ENCODE assay signal across 8 mouse cellular contexts in genomic region chr8:71395629-71396028, GRCm38 (mm10). TPM values are rescaled to one million over a fixed set of nuclear protein-coding genes. Genes with fewer than 3 reads are reported as not detected.
A peak's percentile ranks its signal among the peaks of the same experiment; 100 is the strongest.
DNase-seq lines count a peak whose midpoint lies in the region; ATAC-seq and TF ChIP-seq lines count a peak whose summit lies in the region.

TSS of gene Ushbp1 (minus strand) at chr8:71395802.

- WGBS in intestine, embryonic 14.5 days, result 84% methylated on average over 9 of the region's 9 CpGs
- WGBS in liver, embryonic 16.5 days (ENCODE audit: insufficient replicate concordance), result 61% methylated on average over 9 of the region's 9 CpGs
- 71% methylated on average over 9 of the region's 9 CpGs for WGBS in small intestine, adult 2 months

- H3K27ac ChIP-seq in CH12.LX (ENCODE audit: insufficient read depth, low read depth), result peak within 1 kb of the TSS; percentile 21
- H3K27ac ChIP-seq in intestine, embryonic 14.5 days (ENCODE audit: low read depth), result peak within 1 kb of the TSS; percentile 59
- peak within 1 kb of the TSS; percentile 42 for H3K27ac ChIP-seq in liver, embryonic 16.5 days (ENCODE audit: low read length)
- H3K27ac ChIP-seq in small intestine, adult 2 months (ENCODE audit: insufficient read depth, low read depth, low read length), result peak within 1 kb of the TSS; percentile 31

- no peak for TF ChIP-seq POLR2A in CH12.LX (IDR thresholded peaks at IDR 0.05; ENCODE audit: low read depth, low read length)
- no peak for TF ChIP-seq POLR2A in small intestine, adult 2 months (IDR thresholded peaks at IDR 0.05; ENCODE audit: low read depth, low read length)

- no peak for ATAC-seq in intestine, embryonic 14.5 days (replicated peaks; ENCODE audit: low FRiP score, low TSS enrichment, low read depth)
- ATAC-seq in liver, embryonic 16.5 days (ENCODE audit: low read depth), result no peak

- no peak for TF ChIP-seq CTCF in CH12.LX (conservative IDR thresholded peaks at IDR 0.05 in 1 of 2, IDR thresholded peaks at IDR 0.05 in 1 of 2; ENCODE audit: low read depth in 2 of 2, low read length in 2 of 2)
- no peak for TF ChIP-seq CTCF in small intestine, adult 2 months (IDR thresholded peaks at IDR 0.05; ENCODE audit: extremely low read depth, insufficient read length, insufficient replicate concordance, low read depth, low read length)

- H3K79me2 ChIP-seq in CH12.LX (replicated peaks; ENCODE audit: control insufficient read depth, extremely low read depth, insufficient read depth, poor library complexity, severe bottlenecking), result peaks cover 6% of the 10 kb centered on the region; the same call in 1 of the 2 replicates

- peaks cover 15 to 23% of the 10 kb centered on the region in 2 experiments for H3K36me3 ChIP-seq in CH12.LX (replicated peaks in 1 of 2; ENCODE audit: control insufficient read depth in 1 of 2, insufficient read depth in 1 of 2, low read length in 1 of 2)
- peaks cover 19% of the 10 kb centered on the region for H3K36me3 ChIP-seq in intestine, embryonic 14.5 days (ENCODE audit: control insufficient read depth, insufficient read depth, low read length)
- peaks cover 8% of the 10 kb centered on the region; the same call in 1 of the 2 replicates for H3K36me3 ChIP-seq in liver, embryonic 16.5 days (ENCODE audit: control insufficient read depth, insufficient read depth)
- H3K36me3 ChIP-seq in small intestine, adult 2 months (ENCODE audit: control insufficient read depth, insufficient read depth, low read length), result peaks cover 12% of the 10 kb centered on the region

- H3K9me3 ChIP-seq in CH12.LX (replicated peaks; ENCODE audit: low read length), result no peaks in the 10 kb centered on the region
- H3K9me3 ChIP-seq in intestine, embryonic 14.5 days (ENCODE audit: control insufficient read depth, low read length), result no peaks in the 10 kb centered on the region
- H3K9me3 ChIP-seq in liver, embryonic 16.5 days (replicated peaks; ENCODE audit: control insufficient read depth, low read length), result no peaks in the 10 kb centered on the region

- H3K4me1 ChIP-seq in CH12.LX (ENCODE audit: control insufficient read depth in 1 of 2, insufficient read depth in 2 of 2), result peaks cover 13 to 49% of the 10 kb centered on the region in 2 experiments
- peaks cover 11% of the 10 kb centered on the region for H3K4me1 ChIP-seq in intestine, embryonic 14.5 days (replicated peaks; ENCODE audit: control insufficient read depth, insufficient read depth, low read length)
- H3K4me1 ChIP-seq in liver, embryonic 16.5 days (ENCODE audit: control insufficient read depth, low read depth, low read length), result peaks cover 14% of the 10 kb centered on the region
- H3K4me1 ChIP-seq in small intestine, adult 2 months (ENCODE audit: control insufficient read depth, insufficient read depth, insufficient read length, low read length), result peaks cover 8% of the 10 kb centered on the region; the same call in 1 of the 2 replicates

- in situ Hi-C loops in CH12.LX (cut with MboI; ENCODE audit: low pct_ligation_motif_present, low pct_unique_long_range_greater_than_20kb, low sequenced_read_pairs), result no loop called here

- no peak for TF ChIP-seq EP300 in CH12.LX (IDR thresholded peaks at IDR 0.05; ENCODE audit: low read length)

- intact Hi-C loops in left cerebral cortex, postnatal 25 days (cut with DNase I), result loop anchor here (2.0 kb wide), 1 partner anchor 25 kb away; the partner anchor contains the start of gene Ocel1

- no peak for TF ChIP-seq RAD21 in CH12.LX (IDR thresholded peaks at IDR 0.05; ENCODE audit: low read depth, low read length)

- dilution Hi-C loops in CH12.LX (cut with MboI; ENCODE audit: extremely low pct_ligation_motif_present, extremely low pct_unique_long_range_greater_than_20kb, low sequenced_read_pairs), result no loop called here

- H3K4me3 ChIP-seq in CH12.LX (replicated peaks in 1 of 3; ENCODE audit: low read depth in 2 of 3, low read length in 2 of 3, poor library complexity in 1 of 3), result peak within 1 kb of the TSS; percentile 36 to 89 (median 49)
- H3K4me3 ChIP-seq in intestine, embryonic 14.5 days (ENCODE audit: low read depth, low read length), result peak within 1 kb of the TSS; percentile 66
- H3K4me3 ChIP-seq in liver, embryonic 16.5 days (ENCODE audit: low read depth, low read length), result peak within 1 kb of the TSS; percentile 85
- peak within 1 kb of the TSS; percentile 86 for H3K4me3 ChIP-seq in small intestine, adult 2 months (ENCODE audit: low read depth, low read length)

- peak within 1 kb of the TSS; percentile 60 for H3K9ac ChIP-seq in CH12.LX (ENCODE audit: insufficient read depth, low read depth)
- no peak within 1 kb of the TSS for H3K9ac ChIP-seq in intestine, embryonic 14.5 days (ENCODE audit: low read length)
- no peak within 1 kb of the TSS for H3K9ac ChIP-seq in liver, embryonic 16.5 days (ENCODE audit: low read depth, low read length)

- no peaks in the 10 kb centered on the region for H3K27me3 ChIP-seq in CH12.LX (replicated peaks)
- H3K27me3 ChIP-seq in intestine, embryonic 14.5 days (replicated peaks; ENCODE audit: control insufficient read depth, insufficient read depth, low read length), result no peaks in the 10 kb centered on the region
- no peaks in the 10 kb centered on the region for H3K27me3 ChIP-seq in liver, embryonic 16.5 days (ENCODE audit: control insufficient read depth, insufficient read depth, low read depth, low read length)
- no peaks in the 10 kb centered on the region for H3K27me3 ChIP-seq in small intestine, adult 2 months (ENCODE audit: control insufficient read depth, insufficient read depth, low read length)

- DNase-seq in CH12.LX (ENCODE audit: extremely low read depth), result no peak
- peak in 1 of 2 experiments; percentile 37 for DNase-seq in adrenal gland, adult 18-20 months (ENCODE audit: low spot score in 2 of 2)
- peak; percentile 11 to 14 for DNase-seq in gastrocnemius, postnatal 4 days (ENCODE audit: low spot score in 2 of 2)
- DNase-seq in intestine, embryonic 14.5 days (ENCODE audit: low spot score), result no peak
- no peak for DNase-seq in left cerebral cortex, postnatal 25 days (ENCODE audit: low spot score in 2 of 2)
- DNase-seq in urinary bladder, adult 18-20 months (ENCODE audit: low spot score in 2 of 2), result no peak

- H3K4me2 ChIP-seq in CH12.LX (ENCODE audit: insufficient read depth, low read depth, poor library complexity, severe bottlenecking), result peak within 1 kb of the TSS; percentile 89
- peak within 1 kb of the TSS; percentile 90 for H3K4me2 ChIP-seq in intestine, embryonic 14.5 days (ENCODE audit: low read length)
- peak within 1 kb of the TSS; percentile 85 for H3K4me2 ChIP-seq in liver, embryonic 16.5 days (ENCODE audit: low read depth, low read length)

TF ChIP-seq in CH12.LX, 34 proteins besides CTCF, POLR2A, EP300 and RAD21:
- TF ChIP-seq JUN (IDR thresholded peaks at IDR 0.05; ENCODE audit: insufficient read depth, low read depth, low read length), result no peak
- no peak for TF ChIP-seq MAX (IDR thresholded peaks at IDR 0.05; ENCODE audit: low read length)
- no peak for TF ChIP-seq JUND (conservative IDR thresholded peaks at IDR 0.05; ENCODE audit: low read depth, low read length)
TF ChIP-seq in CH12.LX: peak in this region for 0.

RNA-seq across cellular contexts. Expression of gene Ushbp1, which starts in this region (rescaled TPM):
- total RNA-seq in CH12.LX (2012; rRNA removed), result not detected in 2 replicates
- total RNA-seq in CH12.LX (2014; rRNA removed), result not detected in 2 replicates
- not detected in 2 replicates for polyA plus RNA-seq in CH12.LX (2012; ENCODE audit: insufficient read length, low read depth)
- total RNA-seq in adrenal gland, adult 18-20 months (2021), result 10 to 100 TPM; 14.0 to 16.5 TPM
- 10 to 100 TPM; 14.7 to 17.4 TPM for total RNA-seq in gastrocnemius, postnatal 4 days (2021)
- 8.3 and 9.4 TPM in 2 replicates for polyA plus RNA-seq in intestine, embryonic 14.5 days (2014; fragmentation: Nextera tagmentation; extraction: Ambion mirVana)
- polyA plus RNA-seq in liver, embryonic 16.5 days (2015; fragmentation: Nextera tagmentation; extraction: Ambion mirVana), result 4.2 and 4.3 TPM in 2 replicates
- polyA plus RNA-seq in small intestine, adult 2 months (2012; rRNA removed), result 5.8 and 7.8 TPM in 2 replicates
- 1 to 10 TPM; 4.9 to 5.0 TPM for total RNA-seq in left cerebral cortex, postnatal 25 days (2021)

Comparison
In these comparisons a context has a peak if more than half of its experiments do, and no peak if none do; other contexts are left out.
1. RNA of gene Ushbp1 (total RNA-seq): 14.7 to 17.4 TPM in gastrocnemius, postnatal 4 days, 14.0 to 16.5 TPM in adrenal gland, adult 18-20 months and 4.9 to 5.0 TPM in left cerebral cortex, postnatal 25 days; not detected in CH12.LX; every median in the first group is over 4 times any median in the second.
2. DNase-seq: peak in gastrocnemius, postnatal 4 days (2 of 2); none in CH12.LX (single experiment), intestine, embryonic 14.5 days (single experiment), left cerebral cortex, postnatal 25 days (0 of 2) and urinary bladder, adult 18-20 months (0 of 2).
3. Peak in every context shown above with its lines, with median percentiles within 50 percentile points of each other: H3K27ac ChIP-seq, H3K4me2 ChIP-seq and H3K4me3 ChIP-seq.